Mouse (Mus musculus): Measurements from ENCODE around the gene Ccsap.
"Not testable (repeated sequence)": the region's sequence is repeated elsewhere in the genome, so short reads cannot be mapped to it uniquely, and the experiment has no call there.

The Ccsap gene

GRCm38 (mm10) chr8:123832757-123833156 lies 27.3 kb downstream of the Ccsap start:
- DNase-seq = no peak

DNA sequence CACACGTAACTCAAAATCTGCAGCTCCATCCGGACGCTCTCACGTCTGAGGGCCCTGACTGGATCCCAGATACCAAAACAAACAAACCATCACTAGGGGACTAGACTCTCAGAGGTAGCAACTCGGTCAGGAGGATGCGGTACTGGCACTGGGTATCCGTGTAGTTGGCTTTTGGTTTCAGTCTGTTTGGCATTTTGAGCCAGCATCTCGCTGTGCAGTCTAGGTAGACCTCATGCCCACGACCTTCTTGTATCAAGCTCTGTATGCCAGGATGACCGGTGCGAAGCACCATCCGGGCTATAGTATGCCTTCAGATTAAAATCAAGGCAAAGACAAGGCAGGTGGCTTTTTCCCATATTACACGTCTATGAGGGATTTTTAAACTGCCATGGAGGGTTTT lies 32.5 kb downstream of the Ccsap start:
- DNase-seq = no peak

GRCm38 (mm10) chr8:123826758-123827157 lies 33.3 kb downstream of the Ccsap start:
- DNase-seq = no peak

- no peak for DNase-seq
Measured at GRCm38 (mm10) chr8:123826001-123826400, 34.0 kb downstream of the Ccsap start.

GRCm38 (mm10) chr8:123823532-123824123 lies 36.4 kb downstream of the Ccsap start:
- no peak for DNase-seq

DNA sequence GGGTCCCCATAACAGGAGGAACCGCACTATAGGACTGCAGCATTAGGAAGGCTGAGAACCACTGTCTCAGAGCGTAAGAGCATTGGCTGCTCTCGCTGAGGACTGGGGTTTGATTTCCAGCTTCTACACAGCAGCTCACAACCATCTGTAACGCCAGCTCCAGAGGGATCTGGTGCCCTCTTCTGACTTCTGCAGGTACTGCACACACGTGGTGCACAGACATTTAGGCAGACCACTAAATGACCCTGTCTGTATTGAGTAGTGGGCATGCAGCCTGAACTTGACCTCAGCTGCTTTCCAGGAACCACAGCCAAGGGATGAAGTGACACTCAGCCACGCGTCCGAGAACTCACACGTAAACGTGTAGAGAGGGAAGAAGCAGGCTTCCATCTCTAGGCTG lies 36.9 kb downstream of the Ccsap start:
- DNase-seq = no peak

DNA sequence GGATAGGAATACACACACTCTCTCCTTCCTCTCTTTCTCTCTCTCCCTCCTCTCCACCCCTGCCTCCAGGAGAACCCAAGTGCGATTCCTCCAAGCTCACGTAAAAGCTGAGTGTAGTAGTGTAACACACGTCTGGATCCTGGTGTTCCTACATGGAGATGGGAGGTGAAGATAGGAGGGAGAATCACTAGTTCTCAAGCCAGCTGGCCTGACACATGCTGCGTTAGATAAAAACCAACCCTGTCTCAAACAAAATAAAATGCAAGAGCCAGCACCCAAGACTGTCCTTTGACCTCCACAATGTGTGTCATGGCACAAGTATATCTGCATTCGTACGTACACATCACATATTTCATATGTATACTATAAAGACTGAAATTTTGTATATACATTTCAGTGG lies 39.2 kb downstream of the Ccsap start:
- no peak for DNase-seq

GRCm38 (mm10) chr8:123819683-123820610 lies 40.1 kb downstream of the Ccsap start:
- no peak for DNase-seq

GRCm38 (mm10) chr8:123817747-123818146 lies 42.3 kb downstream of the Ccsap start:
- no peak for DNase-seq

DNA sequence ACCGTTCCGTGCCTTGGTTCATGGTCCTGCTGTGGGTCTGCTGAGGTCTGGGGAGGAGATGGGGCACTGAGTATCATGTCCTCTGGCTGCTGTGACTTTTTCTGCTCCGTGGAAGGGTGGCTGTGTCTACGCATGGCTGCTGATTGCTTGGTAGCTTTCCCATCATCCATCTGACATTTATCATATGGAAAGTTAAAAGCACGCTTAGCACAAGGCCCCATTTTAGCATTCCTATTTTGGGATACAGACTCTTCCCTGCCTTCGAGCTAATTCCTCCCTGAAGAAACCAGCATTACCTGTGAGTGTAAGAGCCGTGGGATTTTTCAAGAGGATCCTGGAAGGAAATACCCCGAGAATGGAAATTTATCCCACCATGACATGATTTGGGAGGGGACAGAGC lies 43.1 kb downstream of the Ccsap start:
- DNase-seq = no peak

DNA sequence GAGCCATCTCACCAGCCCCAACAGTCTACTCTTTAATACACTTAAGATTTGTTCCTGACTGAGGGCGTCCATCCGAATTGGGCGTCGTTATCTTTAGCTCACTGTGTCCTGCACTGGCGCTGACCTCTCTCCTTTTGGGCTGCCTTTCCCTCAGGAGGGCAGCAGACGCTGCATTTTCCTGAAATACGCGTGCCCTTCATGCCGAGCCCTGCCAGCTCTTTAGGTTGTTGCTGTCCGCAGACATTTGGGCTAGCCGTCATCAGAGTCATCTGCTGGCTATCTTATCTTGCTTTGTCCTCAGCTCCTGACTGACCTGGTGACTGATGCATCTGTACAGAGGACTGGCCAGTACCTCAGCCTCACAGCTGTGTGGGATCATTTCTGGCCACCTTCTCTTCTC lies 44.7 kb downstream of the Ccsap start:
- DNase-seq = no peak

- DNase-seq = no peak
Measured at GRCm38 (mm10) chr8:123813892-123814266, 46.1 kb downstream of the Ccsap start.

GRCm38 (mm10) chr8:123813173-123813891 lies 46.7 kb downstream of the Ccsap start:
- DNase-seq = peak; percentile 82

DNA sequence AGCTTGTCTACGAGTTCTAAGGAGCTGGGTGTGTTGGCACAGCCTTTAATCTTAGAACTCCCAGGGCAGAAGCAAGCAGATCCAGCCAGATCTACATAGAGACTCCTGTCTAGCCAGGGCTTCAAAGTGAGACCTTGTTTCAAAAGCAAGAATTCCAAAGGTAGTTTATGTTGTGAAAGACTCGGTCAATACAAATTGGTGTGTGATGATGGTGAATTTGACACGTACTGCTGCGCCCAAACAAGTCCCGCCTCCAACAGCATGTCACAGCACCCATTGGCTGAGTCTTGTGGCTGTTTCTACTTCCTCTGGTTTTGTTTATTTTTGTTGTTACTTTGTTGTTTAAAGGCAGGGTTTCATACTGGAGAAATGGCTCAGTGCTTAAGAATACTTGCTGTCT lies 47.8 kb downstream of the Ccsap start:
- DNase-seq = no peak

GRCm38 (mm10) chr8:123809342-123809741 lies 50.7 kb downstream of the Ccsap start:
- DNase-seq = not testable (repeated sequence)

GRCm38 (mm10) chr8:123808671-123809070 lies 51.3 kb downstream of the Ccsap start:
- no peak for DNase-seq

- no peak for DNase-seq
Measured at GRCm38 (mm10) chr8:123807852-123808573, 52.0 kb downstream of the Ccsap start.

DNA sequence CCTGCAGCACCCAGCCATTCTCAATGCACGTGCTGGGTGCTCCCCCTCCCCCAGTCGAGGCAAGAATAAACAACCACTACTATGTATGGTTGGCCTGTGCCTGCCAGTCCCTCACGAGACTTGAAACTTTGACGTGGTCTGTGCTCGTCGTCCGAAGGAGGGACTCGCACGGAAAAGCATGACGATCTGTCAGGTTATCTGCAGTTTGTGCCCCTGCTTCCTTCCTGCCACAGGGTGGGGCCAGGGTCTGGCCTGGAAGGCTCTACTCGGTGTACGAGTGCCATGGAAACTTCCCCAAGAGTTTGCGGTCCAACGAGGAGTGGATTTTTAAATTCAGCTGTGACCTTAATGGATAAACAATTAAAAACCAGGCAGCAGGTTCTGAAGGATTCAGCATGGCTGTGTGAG lies 53.0 kb downstream of the Ccsap start:
- DNase-seq = no peak

DNA sequence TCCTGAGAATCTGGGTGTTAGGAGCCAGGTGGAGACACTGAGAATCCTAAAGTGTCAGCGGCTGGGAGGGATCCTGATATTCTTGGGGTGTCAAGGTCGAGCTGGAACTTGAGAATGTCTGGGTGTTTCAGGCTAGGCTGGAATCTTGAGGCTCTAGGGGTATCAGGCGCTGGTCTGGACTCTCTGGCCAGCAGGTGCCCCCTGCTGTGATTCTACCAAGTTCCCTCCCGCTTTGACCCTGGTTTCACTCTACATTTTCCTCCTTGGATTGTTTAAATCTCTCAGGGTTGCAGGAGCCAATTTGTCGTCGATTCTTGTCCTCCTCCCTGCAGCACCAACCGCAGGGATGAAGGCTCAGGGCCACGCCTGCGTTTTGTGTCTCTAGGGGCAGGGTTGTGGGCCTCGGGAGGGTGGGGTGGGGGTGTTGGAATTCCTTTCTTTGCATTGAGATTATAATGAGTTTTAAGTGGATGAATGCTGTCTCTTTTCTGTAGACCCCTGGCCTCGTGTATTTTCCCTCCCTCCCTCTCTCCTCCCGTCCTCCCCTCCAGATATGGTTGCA lies 53.6 kb downstream of the Ccsap start:
- DNase-seq = no peak

- DNase-seq = peak; percentile 85
Measured at GRCm38 (mm10) chr8:123805718-123806373, 54.2 kb downstream of the Ccsap start, which contains the start of gene Rab4a. Gene Rab4a (plus strand): TSS chr8:123805985.

DNA sequence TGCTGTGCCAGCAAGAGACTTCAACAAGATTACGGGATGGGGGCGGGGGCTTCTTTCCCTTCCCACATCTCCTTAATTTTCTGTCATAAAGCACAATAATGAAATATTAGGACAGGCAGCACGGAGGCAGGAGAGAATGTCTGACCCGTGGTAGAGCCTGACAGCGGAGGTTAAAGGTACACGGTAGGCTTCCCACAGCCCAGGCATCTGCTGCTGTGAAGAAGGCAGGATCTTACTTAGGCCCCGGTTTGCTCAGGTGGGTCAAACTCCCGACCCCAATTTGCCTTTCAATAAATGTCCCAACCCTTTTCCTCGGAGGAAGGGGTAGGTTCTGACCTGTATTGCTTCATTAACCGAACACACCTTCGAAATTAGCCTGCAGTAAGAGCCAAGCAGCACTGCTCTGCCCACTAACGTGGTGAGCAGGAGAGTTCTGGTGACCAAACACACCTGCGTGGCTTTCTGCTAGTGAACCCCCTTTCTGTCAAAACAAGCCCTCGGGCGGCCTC lies 54.7 kb downstream of the Ccsap start:
- DNase-seq = no peak

DNA sequence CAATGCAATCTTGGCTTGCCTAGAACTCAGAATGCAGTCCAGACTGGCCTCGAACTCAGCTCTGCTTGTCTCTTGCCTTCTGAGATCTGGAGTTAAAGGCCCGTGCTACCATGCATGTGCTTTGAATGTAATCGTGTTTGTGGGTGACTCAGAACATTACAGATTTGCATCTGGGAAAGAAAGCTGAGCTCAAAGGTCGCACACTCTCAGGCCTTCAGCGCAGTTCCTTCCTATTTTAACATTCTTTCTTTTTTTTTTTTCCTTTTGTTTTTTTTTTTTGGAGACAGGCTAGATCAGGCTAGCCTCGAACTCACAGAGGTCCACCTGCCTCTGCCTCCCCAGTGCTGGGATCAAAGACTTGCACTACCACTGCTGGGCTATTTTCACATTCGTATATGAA lies 55.4 kb downstream of the Ccsap start:
- no peak for DNase-seq

All from cerebellum, adult 11 months (tissue).